21 mouse cellular contexts compared by ENCODE assay signal in the genomic region with DNA sequence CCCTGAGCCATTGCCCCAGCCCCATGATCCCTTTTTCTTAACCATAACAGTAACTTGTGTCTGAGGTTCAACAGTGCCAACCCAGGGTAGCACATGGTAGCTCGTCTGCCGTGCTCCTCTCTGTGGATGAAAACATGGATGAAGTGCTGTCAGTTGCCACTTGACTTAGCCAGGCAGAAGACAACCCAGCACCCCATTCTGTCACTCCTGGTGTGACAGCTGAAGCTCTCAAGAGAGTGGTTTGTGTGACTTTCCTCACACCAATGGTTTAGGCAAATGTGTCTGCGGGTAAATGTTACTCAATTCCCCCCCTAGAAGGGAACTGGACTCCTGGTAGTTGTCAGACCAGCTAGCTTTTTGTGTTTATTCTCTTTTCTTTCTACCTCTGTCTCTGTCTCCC. TPM values are rescaled to one million over a fixed set of nuclear protein-coding genes. Genes with fewer than 3 reads are reported as not detected.
DNase-seq lines count a peak whose midpoint lies in the region; ATAC-seq and TF ChIP-seq lines count a peak whose summit lies in the region.
"Had no signal": no experiment of that assay in that cellular context is flagged by ENCODE, and none has a peak within 500 bp of the region (broad histone marks: within the 10 kb centered on the region; RNA-seq: fewer than 3 reads in every experiment).

No protein-coding gene starts in this region.

- no peak for ATAC-seq in liver, embryonic 15.5 days (ENCODE audit: insufficient read depth)
- ATAC-seq in activated CD4-positive, CD25-positive, alpha-beta regulatory T cell, adult 4 months: no peak
- ATAC-seq: hindbrain, embryonic 16.5 days; intestine, embryonic 16.5 days; midbrain, embryonic 13.5 days had no signal

- no peaks in the 10 kb centered on the region for H3K79me2 ChIP-seq in CH12.LX (replicated peaks; ENCODE audit: control insufficient read depth, extremely low read depth, insufficient read depth, poor library complexity, severe bottlenecking)

- no peaks in the 10 kb centered on the region for H3K36me3 ChIP-seq in CH12.LX (replicated peaks in 1 of 2; ENCODE audit: control insufficient read depth in 1 of 2, insufficient read depth in 1 of 2, low read length in 1 of 2)
- peaks cover 24% of the 10 kb centered on the region for H3K36me3 ChIP-seq in liver, embryonic 15.5 days (replicated peaks)
- peaks cover 4% of the 10 kb centered on the region for H3K36me3 ChIP-seq in small intestine, adult 2 months (ENCODE audit: control insufficient read depth, insufficient read depth, low read length)
- H3K36me3 ChIP-seq: forebrain, embryonic 12.5 days; heart, embryonic 13.5 days; midbrain, embryonic 13.5 days; neural tube, embryonic 13.5 days had no signal

- in situ Hi-C loops in CH12.LX (cut with MboI; ENCODE audit: low pct_ligation_motif_present, low pct_unique_long_range_greater_than_20kb, low sequenced_read_pairs): loop anchor here (5.0 kb wide), 1 partner anchor 35 kb away; a partner anchor contains a TSS

- H3K9ac ChIP-seq in CH12.LX (ENCODE audit: insufficient read depth, low read depth): no peak overlapping the region
- H3K9ac ChIP-seq in liver, embryonic 15.5 days: peak overlapping the region; percentile 4; the same call in 1 of the 2 replicates
- H3K9ac ChIP-seq: forebrain, embryonic 12.5 days; heart, embryonic 13.5 days; lung, embryonic 14.5 days; midbrain, embryonic 13.5 days; neural tube, embryonic 13.5 days had no signal

- DNase-seq in A20 (ENCODE audit: low read depth, low spot score): peak; percentile 73
- DNase-seq in CH12.LX (ENCODE audit: extremely low read depth): peak; percentile 77
- DNase-seq in adrenal gland, postnatal 4 days (ENCODE audit: low spot score in 2 of 2): no peak
- no peak for DNase-seq in thymus, postnatal 10 days (ENCODE audit: low spot score in 2 of 2)
- DNase-seq: cerebellum, adult 9-10 months; heart, adult 18-20 months; heart, postnatal 4 days; kidney, postnatal 36 days; layer of hippocampus, adult 9-11 months; lung, embryonic 14.5 days; right cerebral cortex, postnatal 25 days; thymus, adult 2 months had no signal

- H3K4me1 ChIP-seq in CH12.LX (ENCODE audit: control insufficient read depth in 1 of 2, insufficient read depth in 2 of 2): peaks cover 11 to 68% of the 10 kb centered on the region in 2 experiments
- peaks cover 87% of the 10 kb centered on the region for H3K4me1 ChIP-seq in liver, embryonic 15.5 days (replicated peaks)
- peaks cover 3% of the 10 kb centered on the region for H3K4me1 ChIP-seq in small intestine, adult 2 months (ENCODE audit: control insufficient read depth, insufficient read depth, insufficient read length, low read length)

- dilution Hi-C loops in CH12.LX (cut with MboI; ENCODE audit: extremely low pct_ligation_motif_present, extremely low pct_unique_long_range_greater_than_20kb, low sequenced_read_pairs): no loop called here

- H3K4me2 ChIP-seq in CH12.LX (ENCODE audit: insufficient read depth, low read depth, poor library complexity, severe bottlenecking): no peak overlapping the region
- peak overlapping the region; percentile 28; the same call in 1 of the 2 replicates for H3K4me2 ChIP-seq in liver, embryonic 15.5 days
- H3K4me2 ChIP-seq: forebrain, embryonic 12.5 days; heart, embryonic 13.5 days; lung, embryonic 14.5 days; midbrain, embryonic 13.5 days; neural tube, embryonic 13.5 days had no signal

- H3K9me3 ChIP-seq in CH12.LX (replicated peaks; ENCODE audit: low read length): peaks cover 3% of the 10 kb centered on the region
- H3K9me3 ChIP-seq in liver, embryonic 15.5 days (replicated peaks): no peaks in the 10 kb centered on the region
- H3K9me3 ChIP-seq: forebrain, embryonic 12.5 days; heart, embryonic 13.5 days; midbrain, embryonic 13.5 days; neural tube, embryonic 13.5 days had no signal

- no peaks in the 10 kb centered on the region for H3K27me3 ChIP-seq in CH12.LX (replicated peaks)
- no peaks in the 10 kb centered on the region for H3K27me3 ChIP-seq in liver, embryonic 15.5 days
- no peaks in the 10 kb centered on the region for H3K27me3 ChIP-seq in small intestine, adult 2 months (ENCODE audit: control insufficient read depth, insufficient read depth, low read length)
- H3K27me3 ChIP-seq: forebrain, embryonic 12.5 days had no signal

- no peak overlapping the region for H3K27ac ChIP-seq in CH12.LX (ENCODE audit: insufficient read depth, low read depth)
- peak overlapping the region; percentile 83 for H3K27ac ChIP-seq in liver, embryonic 15.5 days (replicated peaks)
- peak overlapping the region; percentile 53; the same call in 1 of the 2 replicates for H3K27ac ChIP-seq in small intestine, adult 2 months (ENCODE audit: insufficient read depth, low read depth, low read length)
- H3K27ac ChIP-seq: forebrain, embryonic 12.5 days; heart, embryonic 13.5 days; midbrain, embryonic 13.5 days; neural tube, embryonic 13.5 days had no signal

- H3K4me3 ChIP-seq in CH12.LX (replicated peaks in 1 of 3; ENCODE audit: low read depth in 2 of 3, low read length in 2 of 3, poor library complexity in 1 of 3): no peak overlapping the region
- no peak overlapping the region for H3K4me3 ChIP-seq in liver, embryonic 15.5 days (replicated peaks)
- no peak overlapping the region for H3K4me3 ChIP-seq in small intestine, adult 2 months (ENCODE audit: low read depth, low read length)
- H3K4me3 ChIP-seq: forebrain, embryonic 12.5 days; heart, embryonic 13.5 days; midbrain, embryonic 13.5 days; neural tube, embryonic 13.5 days had no signal

- WGBS in liver, embryonic 15.5 days (ENCODE audit: insufficient replicate concordance): 71% methylated on average over 3 of the region's 3 CpGs
- WGBS in small intestine, adult 2 months: 81% methylated on average over 3 of the region's 3 CpGs

- TF ChIP-seq POLR2A in CH12.LX (IDR thresholded peaks at IDR 0.05; ENCODE audit: low read depth, low read length): no peak
- TF ChIP-seq POLR2A in small intestine, adult 2 months (IDR thresholded peaks at IDR 0.05; ENCODE audit: low read depth, low read length): no peak

- peak; percentile 82 for TF ChIP-seq EP300 in CH12.LX (IDR thresholded peaks at IDR 0.05; ENCODE audit: low read length)

- TF ChIP-seq CTCF in CH12.LX (conservative IDR thresholded peaks at IDR 0.05 in 1 of 2, IDR thresholded peaks at IDR 0.05 in 1 of 2; ENCODE audit: low read depth in 2 of 2, low read length in 2 of 2): no peak
- no peak for TF ChIP-seq CTCF in small intestine, adult 2 months (IDR thresholded peaks at IDR 0.05; ENCODE audit: extremely low read depth, insufficient read length, insufficient replicate concordance, low read depth, low read length)

- TF ChIP-seq RAD21 in CH12.LX (IDR thresholded peaks at IDR 0.05; ENCODE audit: low read depth, low read length): no peak

TF ChIP-seq in CH12.LX, 34 proteins besides CTCF, POLR2A, EP300 and RAD21 (continues in another document):
- no peak for TF ChIP-seq ELF1 (IDR thresholded peaks at IDR 0.05; ENCODE audit: low read depth, low read length)
- TF ChIP-seq MXI1 (IDR thresholded peaks at IDR 0.05; ENCODE audit: low read depth, low read length): peak; percentile 30; the same call in 1 of the 2 replicates
- peak; percentile 63; the same call in 1 of the 2 replicates for TF ChIP-seq MAFK (IDR thresholded peaks at IDR 0.05; ENCODE audit: insufficient replicate concordance, low read length)
- no peak for TF ChIP-seq GABPA (IDR thresholded peaks at IDR 0.05; ENCODE audit: insufficient replicate concordance, low read depth, low read length)

RNA-seq across cellular contexts. Expression of a gene that starts 5.0 kb away (rescaled TPM):
- total RNA-seq in CH12.LX (2012; rRNA removed) (111 and 148 TPM in 2 replicates), CH12.LX (2014; rRNA removed) (120 and 142 TPM in 2 replicates)
- 96.9 and 107 TPM in 2 replicates for polyA plus RNA-seq in CH12.LX (2012; ENCODE audit: insufficient read length, low read depth)
- polyA plus RNA-seq in liver, embryonic 15.5 days (2015; fragmentation: Nextera tagmentation; extraction: Ambion mirVana): 88.8 and 89.4 TPM in 2 replicates
- 108 and 120 TPM in 2 replicates for polyA plus RNA-seq in small intestine, adult 2 months (2012; rRNA removed)
- total RNA-seq in adrenal gland, postnatal 4 days (2021): 10 to 100 TPM; 74.2 to 78.4 TPM
- polyA plus RNA-seq in activated CD4-positive, CD25-positive, alpha-beta regulatory T cell, adult 4 months (2017; shearing (Covaris generic)): 100 to 1,000 TPM in 1 of 2 experiments, 10 to 100 TPM in 1; 96.8 to 108 TPM

RNA-seq across cellular contexts. Expression of a gene that starts 13.5 kb away (rescaled TPM):
- total RNA-seq in CH12.LX (2012; rRNA removed) (0.29 and 0.34 TPM in 2 replicates), CH12.LX (2014; rRNA removed) (not detected in 2 replicates)
- 0.30 TPM in 1 of 2 replicates, not detected in the other for polyA plus RNA-seq in CH12.LX (2012; ENCODE audit: insufficient read length, low read depth)
- polyA plus RNA-seq in liver, embryonic 15.5 days (2015; fragmentation: Nextera tagmentation; extraction: Ambion mirVana): 221 and 246 TPM in 2 replicates
- polyA plus RNA-seq in small intestine, adult 2 months (2012; rRNA removed): 128 and 203 TPM in 2 replicates
- total RNA-seq in adrenal gland, postnatal 4 days (2021): 10 to 100 TPM; 12.9 to 13.0 TPM
- 100 to 1,000 TPM; 208 to 219 TPM for polyA plus RNA-seq in activated CD4-positive, CD25-positive, alpha-beta regulatory T cell, adult 4 months (2017; shearing (Covaris generic))

RNA-seq across cellular contexts. Expression of a gene that starts 23.0 kb away (rescaled TPM):
- total RNA-seq in CH12.LX (2012; rRNA removed) (not detected in 2 replicates), CH12.LX (2014; rRNA removed) (not detected in 2 replicates)
- not detected in 2 replicates for polyA plus RNA-seq in CH12.LX (2012; ENCODE audit: insufficient read length, low read depth)
- polyA plus RNA-seq in liver, embryonic 15.5 days (2015; fragmentation: Nextera tagmentation; extraction: Ambion mirVana): 0.96 and 1.4 TPM in 2 replicates
- polyA plus RNA-seq in small intestine, adult 2 months (2012; rRNA removed): 166 and 227 TPM in 2 replicates
- total RNA-seq in adrenal gland, postnatal 4 days (2021): 1 to 10 TPM in 1 of 2 experiments, under 1 TPM in 1; 0.81 to 1.6 TPM
- polyA plus RNA-seq in activated CD4-positive, CD25-positive, alpha-beta regulatory T cell, adult 4 months (2017; shearing (Covaris generic)): not detected

RNA-seq across cellular contexts. Expression of a gene that starts 34.6 kb away (rescaled TPM):
- 22.4 and 24.9 TPM in 2 replicates for total RNA-seq in CH12.LX (2012; rRNA removed)
- 4.3 and 5.0 TPM in 2 replicates for total RNA-seq in CH12.LX (2014; rRNA removed)
- polyA plus RNA-seq in CH12.LX (2012; ENCODE audit: insufficient read length, low read depth): 17.7 and 22.8 TPM in 2 replicates
- polyA plus RNA-seq in liver, embryonic 15.5 days (2015; fragmentation: Nextera tagmentation; extraction: Ambion mirVana): 29.4 and 35.6 TPM in 2 replicates
- 35.4 and 43.1 TPM in 2 replicates for polyA plus RNA-seq in small intestine, adult 2 months (2012; rRNA removed)
- total RNA-seq in adrenal gland, postnatal 4 days (2021): 10 to 100 TPM; 55.8 to 62.3 TPM
- 10 to 100 TPM; 49.5 to 56.8 TPM for polyA plus RNA-seq in activated CD4-positive, CD25-positive, alpha-beta regulatory T cell, adult 4 months (2017; shearing (Covaris generic))

RNA-seq across cellular contexts. Expression of a gene that starts 36.8 kb away (rescaled TPM):
- total RNA-seq in CH12.LX (2012; rRNA removed) (57.1 and 59.4 TPM in 2 replicates), CH12.LX (2014; rRNA removed) (37.7 and 38.7 TPM in 2 replicates)
- polyA plus RNA-seq in CH12.LX (2012; ENCODE audit: insufficient read length, low read depth): 45.2 and 48.5 TPM in 2 replicates
- 21.9 and 26.2 TPM in 2 replicates for polyA plus RNA-seq in liver, embryonic 15.5 days (2015; fragmentation: Nextera tagmentation; extraction: Ambion mirVana)
- 26.8 and 35.7 TPM in 2 replicates for polyA plus RNA-seq in small intestine, adult 2 months (2012; rRNA removed)
- 10 to 100 TPM; 37.4 to 39.2 TPM for total RNA-seq in adrenal gland, postnatal 4 days (2021)
- 10 to 100 TPM; 31.0 to 31.1 TPM for polyA plus RNA-seq in activated CD4-positive, CD25-positive, alpha-beta regulatory T cell, adult 4 months (2017; shearing (Covaris generic))

Comparison
In these comparisons a context has a peak if more than half of its experiments do, and no peak if none do; other contexts are left out.
1. DNase-seq: peak in A20 (single experiment) and CH12.LX (single experiment); none in adrenal gland, postnatal 4 days (0 of 2) and thymus, postnatal 10 days (0 of 2).
2. RNA of a gene that starts 13.5 kb away (polyA plus RNA-seq): 221 to 246 TPM in liver, embryonic 15.5 days, 208 to 219 TPM in activated CD4-positive, CD25-positive, alpha-beta regulatory T cell, adult 4 months and 128 to 203 TPM in small intestine, adult 2 months; 0.30 TPM in CH12.LX; every median in the first group is over 10 times any median in the second.
3. RNA of a gene that starts 23.0 kb away (polyA plus RNA-seq): 166 to 227 TPM in small intestine, adult 2 months; 0.96 to 1.4 TPM in liver, embryonic 15.5 days, not detected in activated CD4-positive, CD25-positive, alpha-beta regulatory T cell, adult 4 months and not detected in CH12.LX; every median in the first group is over 10 times any median in the second.